Mouse (Mus musculus) hindbrain, embryonic 12.5 days (tissue): ENCODE results near the gene Mef2c. TPM values are rescaled to one million over a fixed set of nuclear protein-coding genes. Genes with fewer than 3 reads are reported as not detected.

Experiments
- ATAC-seq: fragments of 200-750 bp; cut with Nextera tagmentation; 2 replicates; pipeline ENCODE4 v1.8.0; 2017; ENCODE audit warnings: moderate TSS enrichment; ENCODE audit not compliant: low FRiP score
- H3K27ac ChIP-seq: fragments of 300-500 bp; sonication (generic); 2 replicates; pipeline ENCODE4 v1.5.1; 2016; ENCODE audit warnings: mild to moderate bottlenecking
- H3K27me3 ChIP-seq: fragments of 300-500 bp; sonication (generic); 2 replicates; pipeline ENCODE4 v1.6.1; 2016; ENCODE audit warnings: mild to moderate bottlenecking
- H3K36me3 ChIP-seq: fragments of 300-500 bp; sonication (generic); 2 replicates; pipeline ENCODE4 v1.6.1; 2016; ENCODE audit warnings: mild to moderate bottlenecking
- H3K4me1 ChIP-seq: fragments of 300-500 bp; sonication (generic); 2 replicates; pipeline ENCODE4 v1.6.1; 2016
- H3K4me2 ChIP-seq: fragments of 300-500 bp; sonication (generic); replicated peaks from 2 replicates; pipeline ENCODE4 v1.6.1; 2016; ENCODE audit warnings: mild to moderate bottlenecking
- H3K4me3 ChIP-seq: fragments of 300-500 bp; sonication (generic); 2 replicates; pipeline ENCODE4 v1.5.1; 2016; ENCODE audit warnings: mild to moderate bottlenecking
- H3K9ac ChIP-seq: fragments of 300-500 bp; sonication (generic); 2 replicates; pipeline ENCODE4 v1.6.1; 2016; ENCODE audit warnings: mild to moderate bottlenecking, moderate library complexity
- H3K9me3 ChIP-seq: fragments of 300-500 bp; sonication (generic); replicated peaks from 2 replicates; pipeline ENCODE4 v1.6.1; 2016; ENCODE audit warnings: mild to moderate bottlenecking
- WGBS: fragments of 180-500 bp; shearing (Covaris S2); methylation state at CpG from one replicate; pipeline ENCODE4 v1.1.7; 2016; 5-methylcytosine and 5-hydroxymethylcytosine counted together
- polyA plus RNA-seq: library from polyadenylated mRNA; unstranded; fragments of >200 nt; fragmentation: Nextera tagmentation; extraction: Ambion mirVana; gene quantifications from 2 replicates; pipeline ENCODE4 v1.2.1, GENCODE M21; 2016

Gene Mef2c
- 28.9 and 41.7 TPM in 2 replicates for polyA plus RNA-seq

GRCm38 (mm10) chr13:83503919-83504318 is at the start of gene Mef2c:
TSS of gene Mef2c (plus strand) at chr13:83504034.
- no peaks in the 10 kb centered on the region for H3K9me3 ChIP-seq
- no peaks in the 10 kb centered on the region for H3K4me1 ChIP-seq
- ATAC-seq: no peak
- no peak within 1 kb of the TSS for H3K9ac ChIP-seq
- H3K27ac ChIP-seq: no peak within 1 kb of the TSS
- no peaks in the 10 kb centered on the region for H3K36me3 ChIP-seq
- H3K4me2 ChIP-seq: no peak within 1 kb of the TSS
- 86% methylated on average over 7 of the region's 7 CpGs for WGBS
- no peak within 1 kb of the TSS for H3K4me3 ChIP-seq
- no peaks in the 10 kb centered on the region for H3K27me3 ChIP-seq

- Histone ChIP-seq H3K27me3 (no peaks in the 10 kb centered on the region), H3K4me2 (no peak overlapping the region), H3K4me3 (no peak overlapping the region), H3K9me3 (no peaks in the 10 kb centered on the region), H3K36me3 (no peaks in the 10 kb centered on the region), H3K4me1 (no peaks in the 10 kb centered on the region), H3K27ac (no peak overlapping the region), H3K9ac (no peak overlapping the region)
- 0 out of 2 replicates have a peak, but pooled peaks have one; percentile 50 for ATAC-seq
These were observed 45.1 kb upstream of the Mef2c start for GRCm38 (mm10) chr13:83458729-83459128.

GRCm38 (mm10) chr13:83459600-83459999 is 44.2 kb upstream of the Mef2c start:
- 94% methylated on average over 3 of the region's 3 CpGs for WGBS
- no peak for ATAC-seq
- Histone ChIP-seq H3K4me1 (no peaks in the 10 kb centered on the region), H3K9me3 (no peaks in the 10 kb centered on the region), H3K27ac (no peak overlapping the region), H3K36me3 (no peaks in the 10 kb centered on the region), H3K4me3 (no peak overlapping the region), H3K9ac (no peak overlapping the region), H3K27me3 (no peaks in the 10 kb centered on the region), H3K4me2 (no peak overlapping the region)

GRCm38 (mm10) chr13:83460620-83461019 is 43.2 kb upstream of the Mef2c start:
- ATAC-seq: no peak

GRCm38 (mm10) chr13:83461556-83461955 is 42.3 kb upstream of the Mef2c start:
- whole genome bisulfite sequencing: 90% methylated on average over 2 of the region's 2 CpGs
- Histone ChIP-seq H3K27ac (no peak overlapping the region), H3K4me2 (no peak overlapping the region), H3K36me3 (no peaks in the 10 kb centered on the region), H3K4me1 (no peaks in the 10 kb centered on the region), H3K9me3 (no peaks in the 10 kb centered on the region), H3K9ac (no peak overlapping the region), H3K27me3 (no peaks in the 10 kb centered on the region), H3K4me3 (no peak overlapping the region)
- no peak for ATAC-seq

More at GRCm38 (mm10) chr13:83460620-83461019, 43.2 kb upstream of the Mef2c start:
- no peak overlapping the region for H3K9ac ChIP-seq
- no peaks in the 10 kb centered on the region for H3K27me3 ChIP-seq
- no peak overlapping the region for H3K4me3 ChIP-seq
- no peaks in the 10 kb centered on the region for H3K4me1 ChIP-seq
- no peaks in the 10 kb centered on the region for H3K36me3 ChIP-seq
- no peak overlapping the region for H3K27ac ChIP-seq
- no peak overlapping the region for H3K4me2 ChIP-seq
- WGBS: 74% methylated on average over 1 of the region's 1 CpGs
- H3K9me3 ChIP-seq: no peaks in the 10 kb centered on the region

- Histone ChIP-seq H3K4me3 (no peak overlapping the region), H3K27ac (no peak overlapping the region), H3K27me3 (no peaks in the 10 kb centered on the region), H3K36me3 (no peaks in the 10 kb centered on the region), H3K9ac (no peak overlapping the region), H3K9me3 (no peaks in the 10 kb centered on the region), H3K4me2 (no peak overlapping the region), H3K4me1 (no peaks in the 10 kb centered on the region)
- no peak for ATAC-seq
- 90% methylated on average over 5 of the region's 5 CpGs for WGBS
These were observed 37.1 kb upstream of the Mef2c start for GRCm38 (mm10) chr13:83466756-83467155.

- Histone ChIP-seq H3K27ac (no peak overlapping the region), H3K9me3 (no peaks in the 10 kb centered on the region), H3K27me3 (no peaks in the 10 kb centered on the region), H3K4me1 (no peaks in the 10 kb centered on the region), H3K4me3 (no peak overlapping the region), H3K36me3 (no peaks in the 10 kb centered on the region), H3K9ac (no peak overlapping the region), H3K4me2 (no peak overlapping the region)
- ATAC-seq: no peak
- 80% methylated on average over 3 of the region's 3 CpGs for WGBS
These were observed 35.0 kb upstream of the Mef2c start for GRCm38 (mm10) chr13:83468794-83469193.

- ATAC-seq: no peak
These were observed 30.1 kb upstream of the Mef2c start for GRCm38 (mm10) chr13:83473755-83474154.

GRCm38 (mm10) chr13:83480388-83480787 is 23.4 kb upstream of the Mef2c start:
- ATAC-seq: no peak
- Histone ChIP-seq H3K4me3 (no peak overlapping the region), H3K9ac (no peak overlapping the region), H3K36me3 (no peaks in the 10 kb centered on the region), H3K4me1 (no peaks in the 10 kb centered on the region), H3K4me2 (no peak overlapping the region), H3K27me3 (no peaks in the 10 kb centered on the region), H3K27ac (no peak overlapping the region), H3K9me3 (no peaks in the 10 kb centered on the region)
- WGBS: 77% methylated on average over 3 of the region's 3 CpGs

More at GRCm38 (mm10) chr13:83473755-83474154, 30.1 kb upstream of the Mef2c start:
- Histone ChIP-seq H3K4me2 (no peak overlapping the region), H3K27me3 (no peaks in the 10 kb centered on the region), H3K36me3 (no peaks in the 10 kb centered on the region), H3K4me3 (no peak overlapping the region), H3K4me1 (no peaks in the 10 kb centered on the region), H3K9ac (no peak overlapping the region), H3K9me3 (no peaks in the 10 kb centered on the region), H3K27ac (no peak overlapping the region)
- WGBS: 83% methylated on average over 2 of the region's 2 CpGs

GRCm38 (mm10) chr13:83481310-83481709 is 22.5 kb upstream of the Mef2c start:
- no peak overlapping the region for H3K4me3 ChIP-seq
- 81% methylated on average over 7 of the region's 7 CpGs for WGBS
- no peaks in the 10 kb centered on the region for H3K4me1 ChIP-seq
- no peaks in the 10 kb centered on the region for H3K9me3 ChIP-seq
- no peak for ATAC-seq
- H3K36me3 ChIP-seq: no peaks in the 10 kb centered on the region
- H3K27me3 ChIP-seq: no peaks in the 10 kb centered on the region
- H3K27ac ChIP-seq: no peak overlapping the region
- H3K4me2 ChIP-seq: no peak overlapping the region
- H3K9ac ChIP-seq: no peak overlapping the region

GRCm38 (mm10) chr13:83482087-83482486 is 21.7 kb upstream of the Mef2c start:
- no peaks in the 10 kb centered on the region for H3K27me3 ChIP-seq
- 83% methylated on average over 5 of the region's 5 CpGs for WGBS
- no peak overlapping the region for H3K4me2 ChIP-seq
- H3K4me3 ChIP-seq: no peak overlapping the region
- no peaks in the 10 kb centered on the region for H3K36me3 ChIP-seq
- H3K9ac ChIP-seq: no peak overlapping the region
- no peaks in the 10 kb centered on the region for H3K9me3 ChIP-seq
- H3K4me1 ChIP-seq: no peaks in the 10 kb centered on the region
- no peak overlapping the region for H3K27ac ChIP-seq
- no peak for ATAC-seq

- Histone ChIP-seq H3K4me2 (no peak overlapping the region), H3K9me3 (no peaks in the 10 kb centered on the region), H3K36me3 (no peaks in the 10 kb centered on the region), H3K4me1 (no peaks in the 10 kb centered on the region), H3K4me3 (no peak overlapping the region), H3K27me3 (no peaks in the 10 kb centered on the region), H3K27ac (no peak overlapping the region), H3K9ac (no peak overlapping the region)
- WGBS: 82% methylated on average over 4 of the region's 4 CpGs
- no peak for ATAC-seq
These were observed 19.6 kb upstream of the Mef2c start for GRCm38 (mm10) chr13:83484215-83484614.

GRCm38 (mm10) chr13:83484721-83485369 is 19.0 kb upstream of the Mef2c start:
- Histone ChIP-seq H3K9ac (no peak overlapping the region), H3K4me2 (no peak overlapping the region), H3K36me3 (no peaks in the 10 kb centered on the region), H3K27me3 (no peaks in the 10 kb centered on the region), H3K9me3 (no peaks in the 10 kb centered on the region), H3K4me3 (no peak overlapping the region), H3K27ac (no peak overlapping the region), H3K4me1 (no peaks in the 10 kb centered on the region)
- no peak for ATAC-seq
- 77% methylated on average over 7 of the region's 7 CpGs for WGBS
